ENCODE assay signal across 13 mouse cellular contexts in genomic region chr1:188107946-188108345, GRCm38 (mm10).
DNase-seq lines count a peak whose midpoint lies in the region; ATAC-seq and TF ChIP-seq lines count a peak whose summit lies in the region.
"Had no signal": no experiment of that assay in that cellular context is flagged by ENCODE, and none has a peak within 500 bp of the region (broad histone marks: within the 10 kb centered on the region; RNA-seq: fewer than 3 reads in every experiment).

No protein-coding gene starts in this region.

- H3K9ac ChIP-seq in lung, embryonic 14.5 days: no peak overlapping the region
- no peak overlapping the region for H3K9ac ChIP-seq in embryonic facial prominence, embryonic 14.5 days (ENCODE audit: low read depth, low read length)
- no peak overlapping the region for H3K9ac ChIP-seq in heart, embryonic 16.5 days (ENCODE audit: low read length)
- H3K9ac ChIP-seq in midbrain, postnatal 0 days (replicated peaks; ENCODE audit: low read length, poor library complexity, severe bottlenecking): no peak overlapping the region
- H3K9ac ChIP-seq: embryonic facial prominence, embryonic 12.5 days; forebrain, postnatal 0 days had no signal

- ATAC-seq in lung, embryonic 14.5 days (ENCODE audit: insufficient read depth): peak; percentile 68; the same call in 1 of the 2 replicates
- ATAC-seq in embryonic facial prominence, embryonic 14.5 days (ENCODE audit: low read depth): peak; percentile 30; the same call in 1 of the 2 replicates
- no peak for ATAC-seq in heart, embryonic 16.5 days (replicated peaks; ENCODE audit: extremely low read depth, insufficient read depth, low FRiP score)
- no peak for ATAC-seq in midbrain, postnatal 0 days (ENCODE audit: low FRiP score)
- ATAC-seq: forebrain, postnatal 0 days had no signal

- peak overlapping the region; percentile 6; the same call in 1 of the 2 replicates for H3K27ac ChIP-seq in lung, embryonic 14.5 days (ENCODE audit: low read depth)
- no peak overlapping the region for H3K27ac ChIP-seq in embryonic facial prominence, embryonic 14.5 days (replicated peaks; ENCODE audit: low read depth, low read length)
- H3K27ac ChIP-seq in heart, embryonic 16.5 days (ENCODE audit: low read length): peak overlapping the region; percentile 4; the same call in 1 of the 2 replicates
- H3K27ac ChIP-seq in midbrain, postnatal 0 days (ENCODE audit: low read depth, low read length): no peak overlapping the region
- H3K27ac ChIP-seq: embryonic facial prominence, embryonic 12.5 days; midbrain, embryonic 10.5 days had no signal

- no peaks in the 10 kb centered on the region for H3K27me3 ChIP-seq in lung, embryonic 14.5 days (ENCODE audit: insufficient read depth, low read length)
- no peaks in the 10 kb centered on the region for H3K27me3 ChIP-seq in embryonic facial prominence, embryonic 14.5 days (replicated peaks; ENCODE audit: control insufficient read depth, insufficient read depth, low read length)
- H3K27me3 ChIP-seq in heart, embryonic 16.5 days (ENCODE audit: control insufficient read depth, insufficient read depth, low read length): no peaks in the 10 kb centered on the region
- no peaks in the 10 kb centered on the region for H3K27me3 ChIP-seq in midbrain, postnatal 0 days (ENCODE audit: insufficient read depth, low read length)
- H3K27me3 ChIP-seq: embryonic facial prominence, embryonic 12.5 days had no signal

- H3K4me1 ChIP-seq in lung, embryonic 14.5 days (ENCODE audit: insufficient read depth): peaks cover 3% of the 10 kb centered on the region; the same call in 1 of the 2 replicates
- H3K4me1 ChIP-seq in embryonic facial prominence, embryonic 14.5 days (ENCODE audit: control insufficient read depth, insufficient read depth, low read length): no peaks in the 10 kb centered on the region
- peaks cover 36% of the 10 kb centered on the region for H3K4me1 ChIP-seq in heart, embryonic 16.5 days (ENCODE audit: control insufficient read depth, insufficient read depth, low read length)
- no peaks in the 10 kb centered on the region for H3K4me1 ChIP-seq in midbrain, postnatal 0 days (ENCODE audit: insufficient read depth, low read length)
- H3K4me1 ChIP-seq: embryonic facial prominence, embryonic 12.5 days had no signal

- no peak overlapping the region for H3K4me2 ChIP-seq in lung, embryonic 14.5 days
- no peak overlapping the region for H3K4me2 ChIP-seq in embryonic facial prominence, embryonic 14.5 days (ENCODE audit: low read depth, low read length)
- 0 out of 2 replicates have a peak overlapping the region, but pooled peaks have one; percentile 5 for H3K4me2 ChIP-seq in heart, embryonic 16.5 days (ENCODE audit: low read depth, low read length)
- H3K4me2 ChIP-seq in midbrain, postnatal 0 days (ENCODE audit: low read depth, low read length, poor library complexity, severe bottlenecking): no peak overlapping the region
- H3K4me2 ChIP-seq: embryonic facial prominence, embryonic 12.5 days had no signal

- TF ChIP-seq CTCF in lung, embryonic 14.5 days (IDR thresholded peaks at IDR 0.05; ENCODE audit: low read depth): peak; percentile 30
- no peak for TF ChIP-seq CTCF in midbrain, postnatal 0 days (IDR thresholded peaks at IDR 0.05)

- H3K36me3 ChIP-seq in lung, embryonic 14.5 days (ENCODE audit: insufficient read depth): no peaks in the 10 kb centered on the region
- no peaks in the 10 kb centered on the region for H3K36me3 ChIP-seq in embryonic facial prominence, embryonic 14.5 days (ENCODE audit: control insufficient read depth, insufficient read depth, low read length)
- H3K36me3 ChIP-seq in heart, embryonic 16.5 days (ENCODE audit: control insufficient read depth, insufficient read depth): no peaks in the 10 kb centered on the region
- no peaks in the 10 kb centered on the region for H3K36me3 ChIP-seq in midbrain, postnatal 0 days (ENCODE audit: insufficient read depth, low read length)
- H3K36me3 ChIP-seq: embryonic facial prominence, embryonic 12.5 days; midbrain, embryonic 10.5 days had no signal

- DNase-seq in lung, embryonic 14.5 days: peak; percentile 49
- DNase-seq in lung, adult 18-20 months: no peak
- peak; percentile 48 for DNase-seq in embryonic facial prominence, embryonic 14.5 days (ENCODE audit: low spot score)
- DNase-seq in lung, postnatal 36 days: peak; percentile 2
- DNase-seq in midbrain, postnatal 0 days (ENCODE audit: low spot score): no peak
- DNase-seq in layer of hippocampus, postnatal 10 days (ENCODE audit: low spot score in 2 of 2): no peak
- DNase-seq in kidney, postnatal 10 days: no peak
- DNase-seq: forebrain, postnatal 0 days; kidney, adult 2 months; thymus, postnatal 14 days had no signal

- H3K9me3 ChIP-seq in lung, embryonic 14.5 days (ENCODE audit: low read depth, low read length): no peaks in the 10 kb centered on the region
- no peaks in the 10 kb centered on the region for H3K9me3 ChIP-seq in embryonic facial prominence, embryonic 14.5 days (ENCODE audit: control insufficient read depth, low read length)
- no peaks in the 10 kb centered on the region for H3K9me3 ChIP-seq in heart, embryonic 16.5 days (replicated peaks; ENCODE audit: control insufficient read depth, low read length)
- no peaks in the 10 kb centered on the region for H3K9me3 ChIP-seq in midbrain, postnatal 0 days (ENCODE audit: low read length)
- H3K9me3 ChIP-seq: embryonic facial prominence, embryonic 12.5 days; midbrain, embryonic 10.5 days had no signal

- no peak overlapping the region for H3K4me3 ChIP-seq in lung, embryonic 14.5 days (ENCODE audit: low read depth, low read length)
- no peak overlapping the region for H3K4me3 ChIP-seq in embryonic facial prominence, embryonic 14.5 days (ENCODE audit: low read depth, low read length)
- no peak overlapping the region for H3K4me3 ChIP-seq in heart, embryonic 16.5 days (ENCODE audit: low read length)
- no peak overlapping the region for H3K4me3 ChIP-seq in midbrain, postnatal 0 days (ENCODE audit: low read depth, low read length)
- H3K4me3 ChIP-seq: embryonic facial prominence, embryonic 12.5 days; midbrain, embryonic 10.5 days had no signal

- WGBS in lung, embryonic 14.5 days: 22% methylated on average over 6 of the region's 6 CpGs
- WGBS in embryonic facial prominence, embryonic 14.5 days: 27% methylated on average over 6 of the region's 6 CpGs
- 9% methylated on average over 6 of the region's 6 CpGs for WGBS in heart, embryonic 16.5 days
- WGBS in midbrain, postnatal 0 days: 58% methylated on average over 6 of the region's 6 CpGs

Comparison
In these comparisons a context has a peak if more than half of its experiments do, and no peak if none do; other contexts are left out.
1. DNase-seq: peak in lung, embryonic 14.5 days (single experiment), embryonic facial prominence, embryonic 14.5 days (single experiment) and lung, postnatal 36 days (single experiment); none in lung, adult 18-20 months (0 of 2), midbrain, postnatal 0 days (single experiment), layer of hippocampus, postnatal 10 days (0 of 2) and kidney, postnatal 10 days (single experiment).
2. ATAC-seq: peak in lung, embryonic 14.5 days (single experiment) and embryonic facial prominence, embryonic 14.5 days (single experiment); none in heart, embryonic 16.5 days (single experiment) and midbrain, postnatal 0 days (single experiment).
3. H3K27ac ChIP-seq: peak in lung, embryonic 14.5 days (single experiment) and heart, embryonic 16.5 days (single experiment); none in embryonic facial prominence, embryonic 14.5 days (single experiment) and midbrain, postnatal 0 days (single experiment).